Mouse (Mus musculus): ENCODE data around the gene Ripor1.

DNA sequence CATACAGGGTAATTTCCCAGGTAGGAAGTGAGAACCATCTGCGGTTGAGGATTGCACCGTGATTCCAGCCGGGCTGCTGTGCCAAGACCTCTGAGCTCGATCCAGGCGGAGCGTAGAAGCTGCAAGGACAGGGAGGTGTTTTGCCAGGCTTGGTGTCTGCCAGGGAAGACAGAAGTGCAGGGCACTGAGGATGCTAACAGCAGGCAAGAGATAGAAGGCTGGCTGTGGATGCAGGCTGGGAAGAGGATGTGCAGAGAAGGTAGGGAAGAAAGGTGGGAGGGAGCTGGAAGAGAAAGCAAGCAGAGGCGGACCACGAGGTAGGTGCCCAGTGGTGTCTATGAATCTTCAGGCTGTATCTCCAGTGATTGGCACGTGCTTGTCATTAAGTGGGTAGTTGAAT is 6.8 kb downstream of the Ripor1 start:
- TF ChIP-seq POLR2A (IDR thresholded peaks at IDR 0.05; ENCODE audit: low read depth, low read length) (no peak), CTCF (conservative IDR thresholded peaks at IDR 0.05; ENCODE audit: insufficient read depth, insufficient read length, low read depth, low read length) (no peak)
